Mouse (Mus musculus): ENCODE results near the gene Golm1. TPM values are rescaled to one million over a fixed set of nuclear protein-coding genes. Genes with fewer than 3 reads are reported as not detected.
A peak's percentile ranks its signal among the peaks of the same experiment; 100 is the strongest.
"Not testable (repeated sequence)": the region's sequence is repeated elsewhere in the genome, so short reads cannot be mapped to it uniquely, and the experiment has no call there.

Golm1 gene
- polyA plus RNA-seq (2012; fragmentation: generic; extraction: Trizol): 5.6 TPM
- long read RNA-seq, experiment 1, transcript Golm1-201 (10 exons, 3,954 nt): major isoform, 6 of 8 reads
- long read RNA-seq, experiment 1, partial matches to known transcripts: 1 of 8 reads
- long read RNA-seq, experiment 1, other reads (novel, unspliced or antisense): 1 of 8 reads
- long read RNA-seq, experiment 2, transcript Golm1-201 (10 exons, 3,954 nt): major isoform, 102 of 120 reads
- long read RNA-seq, experiment 2, partial matches to known transcripts: 5 of 120 reads
- long read RNA-seq, experiment 2, other reads (novel, unspliced or antisense): 10 of 120 reads

GRCm38 (mm10) chr13:59675151-59676011 is at the start of gene Golm1:
TSS of gene Golm1 (minus strand) at chr13:59675811.
- Histone ChIP-seq H3K4me3 (ENCODE audit: insufficient read depth, poor library complexity, severe bottlenecking) (peak within 1 kb of the TSS; percentile 45), H3K36me3 (ENCODE audit: control insufficient read depth, insufficient read depth) (no peaks in the 10 kb centered on the region), H3K27me3 (ENCODE audit: control insufficient read depth, insufficient read depth, insufficient read length) (no peaks in the 10 kb centered on the region), H3K79me3 (ENCODE audit: low read depth) (no peaks in the 10 kb centered on the region), H3K79me2 (ENCODE audit: control insufficient read depth, insufficient read depth) (no peaks in the 10 kb centered on the region), H3ac (ENCODE audit: control insufficient read depth, insufficient read length, low read depth) (peak within 1 kb of the TSS; percentile 96)
- no peak for TF ChIP-seq CTCF (IDR thresholded peaks at IDR 0.05; ENCODE audit: control insufficient read depth, insufficient read depth, insufficient read length)
- no peak for TF ChIP-seq MYOD1 (IDR thresholded peaks at IDR 0.05; ENCODE audit: control insufficient read depth, insufficient read length, low read depth)
- no peak for TF ChIP-seq MAX (IDR thresholded peaks at IDR 0.05)
- TF ChIP-seq MYOG (IDR thresholded peaks at IDR 0.05; ENCODE audit: control insufficient read depth, extremely low read depth, insufficient read length): no peak
- no peak for TF ChIP-seq FOSL1 (IDR thresholded peaks at IDR 0.05; ENCODE audit: insufficient read depth, low read length, poor library complexity, severe bottlenecking)
- no peak for TF ChIP-seq USF1 (IDR thresholded peaks at IDR 0.05; ENCODE audit: low read depth)
- TF ChIP-seq CEBPB (IDR thresholded peaks at IDR 0.05; ENCODE audit: low read depth): no peak

GRCm38 (mm10) chr13:59722089-59722488 is 46.5 kb upstream of the Golm1 start:
- H3K79me3 ChIP-seq (ENCODE audit: low read depth); H3K4me3 ChIP-seq (ENCODE audit: insufficient read depth, poor library complexity, severe bottlenecking); H3K79me2 ChIP-seq (ENCODE audit: control insufficient read depth, insufficient read depth); H3ac ChIP-seq (ENCODE audit: control insufficient read depth, insufficient read length, low read depth); H3K36me3 ChIP-seq (ENCODE audit: control insufficient read depth, insufficient read depth): not testable (repeated sequence)
- H3K27me3 ChIP-seq (ENCODE audit: control insufficient read depth, insufficient read depth, insufficient read length): peaks cover 49% of the 10 kb centered on the region

GRCm38 (mm10) chr13:59719475-59719874 is 43.9 kb upstream of the Golm1 start:
- H3K4me3 ChIP-seq (ENCODE audit: insufficient read depth, poor library complexity, severe bottlenecking): no peak overlapping the region
- no peaks in the 10 kb centered on the region for H3K79me3 ChIP-seq (ENCODE audit: low read depth)
- no peak overlapping the region for H3ac ChIP-seq (ENCODE audit: control insufficient read depth, insufficient read length, low read depth)
- no peaks in the 10 kb centered on the region for H3K36me3 ChIP-seq (ENCODE audit: control insufficient read depth, insufficient read depth)
- TF ChIP-seq CTCF (IDR thresholded peaks at IDR 0.05; ENCODE audit: control insufficient read depth, insufficient read depth, insufficient read length) (no peak), FOSL1 (IDR thresholded peaks at IDR 0.05; ENCODE audit: insufficient read depth, low read length, poor library complexity, severe bottlenecking) (no peak), MYOD1 (IDR thresholded peaks at IDR 0.05; ENCODE audit: control insufficient read depth, insufficient read length, low read depth) (no peak), CEBPB (IDR thresholded peaks at IDR 0.05; ENCODE audit: low read depth) (no peak), MYOG (IDR thresholded peaks at IDR 0.05; ENCODE audit: control insufficient read depth, extremely low read depth, insufficient read length) (no peak)
- H3K79me2 ChIP-seq (ENCODE audit: control insufficient read depth, insufficient read depth): no peaks in the 10 kb centered on the region
- H3K27me3 ChIP-seq (ENCODE audit: control insufficient read depth, insufficient read depth, insufficient read length): peaks cover 36% of the 10 kb centered on the region

- not testable (repeated sequence) for H3K36me3 ChIP-seq (ENCODE audit: control insufficient read depth, insufficient read depth); H3K79me3 ChIP-seq (ENCODE audit: low read depth); H3ac ChIP-seq (ENCODE audit: control insufficient read depth, insufficient read length, low read depth); H3K79me2 ChIP-seq (ENCODE audit: control insufficient read depth, insufficient read depth); H3K4me3 ChIP-seq (ENCODE audit: insufficient read depth, poor library complexity, severe bottlenecking)
- H3K27me3 ChIP-seq (ENCODE audit: control insufficient read depth, insufficient read depth, insufficient read length): peaks cover 36% of the 10 kb centered on the region
These were observed 43.3 kb upstream of the Golm1 start for GRCm38 (mm10) chr13:59718857-59719440.

GRCm38 (mm10) chr13:59713710-59714109 is 38.1 kb upstream of the Golm1 start:
- no peaks in the 10 kb centered on the region for H3K79me3 ChIP-seq (ENCODE audit: low read depth)
- no peaks in the 10 kb centered on the region for H3K36me3 ChIP-seq (ENCODE audit: control insufficient read depth, insufficient read depth)
- H3K27me3 ChIP-seq (ENCODE audit: control insufficient read depth, insufficient read depth, insufficient read length): peaks cover 22% of the 10 kb centered on the region
- H3ac ChIP-seq (ENCODE audit: control insufficient read depth, insufficient read length, low read depth): no peak overlapping the region
- TF ChIP-seq CTCF (IDR thresholded peaks at IDR 0.05; ENCODE audit: control insufficient read depth, insufficient read depth, insufficient read length): no peak
- TF ChIP-seq MAX (IDR thresholded peaks at IDR 0.05): no peak
- TF ChIP-seq USF1 (IDR thresholded peaks at IDR 0.05; ENCODE audit: low read depth): no peak
- no peak for TF ChIP-seq MYOD1 (IDR thresholded peaks at IDR 0.05; ENCODE audit: control insufficient read depth, insufficient read length, low read depth)
- no peak for TF ChIP-seq CEBPB (IDR thresholded peaks at IDR 0.05; ENCODE audit: low read depth)
- TF ChIP-seq MYOG (IDR thresholded peaks at IDR 0.05; ENCODE audit: control insufficient read depth, extremely low read depth, insufficient read length): no peak
- TF ChIP-seq FOSL1 (IDR thresholded peaks at IDR 0.05; ENCODE audit: insufficient read depth, low read length, poor library complexity, severe bottlenecking): no peak
- no peaks in the 10 kb centered on the region for H3K79me2 ChIP-seq (ENCODE audit: control insufficient read depth, insufficient read depth)
- H3K4me3 ChIP-seq (ENCODE audit: insufficient read depth, poor library complexity, severe bottlenecking): no peak overlapping the region

GRCm38 (mm10) chr13:59711984-59712383 is 36.4 kb upstream of the Golm1 start, which contains the start of gene Spata31d1b:
TSS of gene Spata31d1b (plus strand) at chr13:59712284.
- not testable (repeated sequence) for H3K4me3 ChIP-seq (ENCODE audit: insufficient read depth, poor library complexity, severe bottlenecking); H3K79me3 ChIP-seq (ENCODE audit: low read depth); H3K36me3 ChIP-seq (ENCODE audit: control insufficient read depth, insufficient read depth); H3ac ChIP-seq (ENCODE audit: control insufficient read depth, insufficient read length, low read depth); H3K79me2 ChIP-seq (ENCODE audit: control insufficient read depth, insufficient read depth)
- H3K27me3 ChIP-seq (ENCODE audit: control insufficient read depth, insufficient read depth, insufficient read length): peaks cover 24% of the 10 kb centered on the region
